Mouse (Mus musculus): ENCODE measurements around the gene Ccdc65. TPM values are rescaled to one million over a fixed set of nuclear protein-coding genes. Genes with fewer than 3 reads are reported as not detected.

Ccdc65 gene
- polyA plus RNA-seq, 1 experiment from 2014 or later, result 0.09 TPM

Other genes starting within 250 kb of the Ccdc65 start
- 0.03 TPM in 1 of 2 replicates, not detected in the other for gene OR5BS1P, start 238.3 kb upstream of the Ccdc65 start, polyA plus RNA-seq (2015; fragmentation: Nextera tagmentation; extraction: Ambion mirVana)
- 0.18 TPM in 1 of 2 replicates, not detected in the other for gene Lalba, start 225.5 kb upstream of the Ccdc65 start, polyA plus RNA-seq (2015; fragmentation: Nextera tagmentation; extraction: Ambion mirVana)
- not detected in 2 replicates for gene Olfr279, start 215.8 kb upstream of the Ccdc65 start, polyA plus RNA-seq (2015; fragmentation: Nextera tagmentation; extraction: Ambion mirVana)
- gene Kansl2, start 173.9 kb upstream of the Ccdc65 start, polyA plus RNA-seq (2015; fragmentation: Nextera tagmentation; extraction: Ambion mirVana), result 98.8 and 108 TPM in 2 replicates
- 51.1 and 55.8 TPM in 2 replicates for gene Ccnt1, start 137.3 kb upstream of the Ccdc65 start, polyA plus RNA-seq (2015; fragmentation: Nextera tagmentation; extraction: Ambion mirVana)
- not detected in 2 replicates for gene 4930415O20Rik, start 137.2 kb upstream of the Ccdc65 start, polyA plus RNA-seq (2015; fragmentation: Nextera tagmentation; extraction: Ambion mirVana)
- 12.6 and 17.0 TPM in 2 replicates for gene Adcy6, start 98.1 kb upstream of the Ccdc65 start, polyA plus RNA-seq (2015; fragmentation: Nextera tagmentation; extraction: Ambion mirVana)
- gene Cacnb3, start 77.4 kb upstream of the Ccdc65 start, polyA plus RNA-seq (2015; fragmentation: Nextera tagmentation; extraction: Ambion mirVana), result 8.5 and 9.6 TPM in 2 replicates
- gene Ddx23, start 45.3 kb upstream of the Ccdc65 start, polyA plus RNA-seq (2015; fragmentation: Nextera tagmentation; extraction: Ambion mirVana), result 23.5 and 26.4 TPM in 2 replicates
- gene Rnd1, start 30.7 kb upstream of the Ccdc65 start, polyA plus RNA-seq (2015; fragmentation: Nextera tagmentation; extraction: Ambion mirVana), result 1.1 and 1.7 TPM in 2 replicates
- gene Fkbp11, start 20.0 kb downstream of the Ccdc65 start, polyA plus RNA-seq (2015; fragmentation: Nextera tagmentation; extraction: Ambion mirVana), result 4.6 and 6.4 TPM in 2 replicates
- 36.5 and 42.2 TPM in 2 replicates for gene Arf3, start 55.0 kb downstream of the Ccdc65 start, polyA plus RNA-seq (2015; fragmentation: Nextera tagmentation; extraction: Ambion mirVana)
- gene Wnt10b, start 69.9 kb downstream of the Ccdc65 start, polyA plus RNA-seq (2015; fragmentation: Nextera tagmentation; extraction: Ambion mirVana), result 0.85 TPM in 2 replicates
- gene Wnt1, start 81.7 kb downstream of the Ccdc65 start, polyA plus RNA-seq (2015; fragmentation: Nextera tagmentation; extraction: Ambion mirVana), result 0.08 TPM in 1 of 2 replicates, not detected in the other
- 0.10 and 0.13 TPM in 2 replicates for gene Ddn, start 101.3 kb downstream of the Ccdc65 start, polyA plus RNA-seq (2015; fragmentation: Nextera tagmentation; extraction: Ambion mirVana)
- gene Prkag1, start 123.3 kb downstream of the Ccdc65 start, polyA plus RNA-seq (2015; fragmentation: Nextera tagmentation; extraction: Ambion mirVana), result 103 and 107 TPM in 2 replicates
- 9.4 and 15.6 TPM in 2 replicates for gene Kmt2d, start 163.0 kb downstream of the Ccdc65 start, polyA plus RNA-seq (2015; fragmentation: Nextera tagmentation; extraction: Ambion mirVana)
- gene Rhebl1, start 186.3 kb downstream of the Ccdc65 start, polyA plus RNA-seq (2015; fragmentation: Nextera tagmentation; extraction: Ambion mirVana), result 10.3 and 10.8 TPM in 2 replicates
- 0.78 and 0.85 TPM in 2 replicates for gene Dhh, start 190.3 kb downstream of the Ccdc65 start, polyA plus RNA-seq (2015; fragmentation: Nextera tagmentation; extraction: Ambion mirVana)
- 27.8 and 31.9 TPM in 2 replicates for gene Lmbr1l, start 210.0 kb downstream of the Ccdc65 start, polyA plus RNA-seq (2015; fragmentation: Nextera tagmentation; extraction: Ambion mirVana)
- 1,370 and 1,449 TPM in 2 replicates for gene Tuba1b, start 226.4 kb downstream of the Ccdc65 start, polyA plus RNA-seq (2015; fragmentation: Nextera tagmentation; extraction: Ambion mirVana)
- not detected in 2 replicates for gene Gm49450, start 245.3 kb downstream of the Ccdc65 start, polyA plus RNA-seq (2015; fragmentation: Nextera tagmentation; extraction: Ambion mirVana)
- 227 and 236 TPM in 2 replicates for gene Tuba1a, start 245.5 kb downstream of the Ccdc65 start, polyA plus RNA-seq (2015; fragmentation: Nextera tagmentation; extraction: Ambion mirVana)

Data from thymus, postnatal 0 days (tissue).